Mouse (Mus musculus) lung, adult 18-20 months (tissue): ENCODE measurements around the gene Gm527.
A peak's percentile ranks its signal among the peaks of the same experiment; 100 is the strongest.

Experiments used
- DNase-seq, 2 experiments: peaks; one replicate each; pipeline ENCODE4 v3.0.0; 2022; ENCODE audit warnings: mixed read lengths in 2 of 2

The Gm527 gene

DNA sequence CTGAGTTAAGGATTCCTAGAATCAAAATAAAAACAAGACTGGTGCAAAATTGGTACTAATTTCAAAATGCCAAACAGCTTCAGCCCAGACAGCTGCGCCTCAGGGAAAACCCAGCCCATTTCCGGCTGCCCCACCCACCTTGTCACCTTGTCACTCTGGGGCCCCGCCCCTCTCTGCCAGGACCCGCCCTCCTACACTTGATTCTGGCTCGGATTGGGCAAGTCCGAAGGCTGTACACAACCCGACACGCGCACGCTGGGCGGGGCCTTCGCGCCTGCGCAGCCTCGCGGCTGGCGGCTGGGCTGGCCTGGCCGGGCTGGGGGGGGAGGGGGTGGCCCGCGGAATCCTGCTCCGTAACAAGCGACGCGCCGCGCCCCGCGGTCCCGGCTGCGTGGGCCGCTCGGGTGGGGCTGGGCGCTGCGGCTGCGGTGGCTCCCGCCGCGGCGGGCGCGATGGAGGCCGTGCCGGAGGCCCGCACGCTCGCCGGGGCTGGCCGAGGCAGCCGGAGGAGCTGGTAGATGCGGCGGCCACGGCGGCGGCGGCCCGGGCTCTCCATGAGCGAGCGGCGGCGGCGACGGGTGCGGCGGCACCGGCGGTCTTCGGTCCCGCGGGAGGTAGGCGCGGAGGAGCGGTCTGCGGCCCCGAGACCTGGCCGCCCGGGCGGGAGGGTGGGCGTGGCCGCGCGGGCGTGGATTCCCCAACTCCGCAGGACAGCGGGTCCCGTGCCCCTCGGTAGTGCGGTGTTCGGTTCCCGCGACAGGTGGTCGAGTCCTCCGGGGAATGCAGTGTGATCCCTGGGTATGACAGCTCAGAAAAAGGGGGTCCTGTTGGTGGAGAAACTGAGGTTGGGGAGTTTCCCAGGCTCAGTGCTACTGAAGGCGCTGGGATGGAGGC, at the start of gene Gm527:
Gene Gm527, plus strand, starts transcription at position 329 of the 894 bp plus-strand sequence.
- DNase-seq: peak; percentile 95 to 97

DNA sequence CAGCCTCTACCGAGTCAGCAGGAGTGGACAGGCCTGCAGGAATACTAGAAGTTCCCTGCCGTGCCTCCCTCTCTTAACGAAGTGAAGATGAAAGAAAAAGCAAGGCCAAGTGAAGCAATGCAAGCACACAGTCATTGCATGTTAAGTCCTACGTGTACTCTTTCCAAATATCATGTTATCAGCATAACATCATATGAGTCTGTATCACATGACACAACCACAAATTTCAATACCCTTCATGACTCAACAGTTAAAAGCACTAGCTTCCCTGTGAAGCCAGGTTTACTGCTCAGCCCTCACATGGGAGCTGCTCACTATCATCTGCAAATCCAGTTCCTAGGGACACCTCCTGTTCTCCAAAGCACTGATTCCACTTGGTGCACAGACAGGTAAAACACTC, 46.6 kb upstream of the Gm527 start:
- DNase-seq: no peak

DNA sequence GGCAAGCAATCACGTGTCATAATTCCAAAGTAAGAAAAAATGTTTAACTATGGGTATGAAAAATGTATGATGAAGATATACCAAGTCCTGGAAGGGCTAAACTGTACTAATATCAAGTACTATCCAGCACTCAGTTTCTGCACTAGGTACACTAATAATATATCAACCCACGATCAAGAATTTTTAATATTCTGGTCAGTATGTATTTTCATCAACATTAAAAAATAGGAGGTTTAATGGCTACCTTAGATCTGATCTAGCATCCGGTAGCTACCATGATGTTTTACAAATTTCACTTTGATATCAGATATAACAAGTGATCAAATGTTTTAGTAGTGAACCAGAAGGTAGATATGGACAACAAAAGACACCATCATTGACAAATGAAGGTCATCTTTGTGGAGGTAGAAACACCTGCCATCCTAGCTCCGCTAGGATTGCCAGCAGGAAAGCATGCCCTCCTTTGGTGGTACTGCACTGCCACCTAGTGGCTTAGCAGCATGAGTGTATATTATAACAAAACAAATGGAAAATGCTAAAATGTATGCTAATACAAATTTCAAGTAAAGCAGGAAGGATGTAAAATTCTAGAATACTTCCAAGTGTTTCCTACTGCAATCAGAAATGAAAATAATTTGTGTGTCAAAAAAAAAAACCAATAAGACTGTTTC, 20.5 kb upstream of the Gm527 start:
- peak; percentile 6 to 13 for DNase-seq

DNA sequence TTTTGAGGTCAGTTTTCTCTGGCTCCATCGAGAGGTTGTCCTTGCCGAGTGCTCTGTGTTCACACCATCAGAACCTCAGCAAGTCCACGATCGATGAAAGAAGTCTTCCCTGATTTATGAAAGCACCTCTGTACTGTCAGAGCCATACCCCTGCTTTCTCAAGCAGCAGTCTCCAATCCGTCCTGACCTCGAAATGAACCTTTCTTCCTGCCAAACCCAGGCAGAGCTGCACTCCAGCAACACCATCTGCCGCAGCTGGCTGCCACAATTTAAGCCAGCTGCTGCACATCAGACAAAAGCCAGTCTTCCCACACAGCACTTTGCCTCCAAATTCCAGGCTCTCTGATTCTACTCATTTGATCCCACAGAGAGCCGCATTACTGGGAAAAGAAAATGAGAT, 15.2 kb upstream of the Gm527 start:
- DNase-seq: peak; percentile 23 to 41

DNA sequence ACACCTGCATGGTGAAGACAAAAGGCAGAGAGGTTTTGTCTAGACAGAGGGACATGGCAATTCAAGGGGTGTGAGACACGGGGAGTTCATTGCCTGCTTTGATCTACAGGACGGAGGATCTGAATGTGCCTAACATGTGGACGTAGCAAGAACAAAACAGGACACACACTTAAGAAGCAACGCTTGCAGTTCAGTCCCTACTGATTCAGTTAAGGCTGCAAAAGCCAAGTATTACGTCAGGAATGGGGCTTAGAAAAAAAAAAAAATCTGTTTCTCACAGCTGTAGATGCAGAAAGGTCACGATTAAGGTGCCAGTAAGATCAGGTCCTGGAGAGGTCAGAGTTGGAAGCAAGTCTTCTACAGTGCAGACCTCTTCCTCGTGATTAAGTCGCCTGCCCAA, 14.5 kb upstream of the Gm527 start:
- no peak for DNase-seq

DNA sequence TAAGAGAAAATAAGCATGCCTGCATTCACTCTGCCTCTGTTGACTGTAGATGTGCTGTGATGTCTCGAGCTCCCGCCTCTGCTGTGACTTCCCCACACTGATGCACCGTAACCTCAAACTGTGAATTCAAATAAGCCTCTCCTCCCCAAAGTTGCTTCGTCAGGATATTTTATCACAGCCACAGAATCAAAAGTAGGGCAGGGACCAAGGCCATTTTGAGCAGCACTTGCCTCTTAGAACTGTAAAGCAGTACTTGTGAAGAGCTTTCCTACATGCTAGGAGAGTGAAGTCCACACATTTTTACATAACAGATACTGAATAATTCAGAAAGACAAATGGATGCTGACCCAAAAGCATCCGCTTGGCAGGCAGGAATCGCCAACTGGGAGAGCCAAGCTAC, 4.7 kb upstream of the Gm527 start:
- DNase-seq: no peak

DNA sequence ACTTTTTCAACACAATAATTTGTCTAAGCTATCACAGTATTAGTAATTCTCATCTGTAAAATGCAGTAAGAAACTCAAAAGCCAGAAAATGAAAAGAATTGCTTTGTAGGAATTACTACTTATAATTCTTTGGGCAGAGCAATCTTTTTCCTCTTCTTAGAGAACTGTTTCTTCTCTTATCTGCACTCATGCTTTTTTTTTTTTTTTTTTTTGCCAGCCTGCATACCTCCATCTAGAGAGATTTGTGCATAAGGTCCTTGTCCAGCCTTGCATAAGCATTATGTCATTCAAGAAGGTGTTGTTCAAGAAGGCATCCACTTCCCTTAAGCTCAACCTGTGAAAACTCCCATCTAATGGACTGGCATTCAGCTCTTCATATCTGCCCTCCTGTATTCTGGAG, 971 bp upstream of the Gm527 start:
- DNase-seq: no peak

DNA sequence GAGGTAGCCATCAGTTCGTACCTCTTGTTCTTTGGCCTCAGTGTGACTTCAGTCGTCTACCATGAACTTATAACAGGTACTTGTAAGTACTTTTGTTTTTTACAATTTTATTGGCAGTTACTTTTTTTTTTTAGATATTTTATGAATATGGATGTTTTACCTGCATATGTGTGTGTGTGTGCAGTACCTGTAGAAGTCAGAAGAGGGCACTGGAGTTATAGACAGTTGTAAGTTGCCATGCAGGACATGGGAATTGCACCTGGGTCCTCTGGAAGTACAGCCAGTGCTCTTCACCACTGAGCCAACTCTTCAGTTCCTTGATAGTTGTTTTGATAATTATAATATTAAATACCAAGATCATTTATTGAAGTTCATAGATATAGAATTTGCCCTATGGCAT, 19.8 kb downstream of the Gm527 start:
- DNase-seq: peak in 1 of 2 experiments; percentile 4

DNA sequence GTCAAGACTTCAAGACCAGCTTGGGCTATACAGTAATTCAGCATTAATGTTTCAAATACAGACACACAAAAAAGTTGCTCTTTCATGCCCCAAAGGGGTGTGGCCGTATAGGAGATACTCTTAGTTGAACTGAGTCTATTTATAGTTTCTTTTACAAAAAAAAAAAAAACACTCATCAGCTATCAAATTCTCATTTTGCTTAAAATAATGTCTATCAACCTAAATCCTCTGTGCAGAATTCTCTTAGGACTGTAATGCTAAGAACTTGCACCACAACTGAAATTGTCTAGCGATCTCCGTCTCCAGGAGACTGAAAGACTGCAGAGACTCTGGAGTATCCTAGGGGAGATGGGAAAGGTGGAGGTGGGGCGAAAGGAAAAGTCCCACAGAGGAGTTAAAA, 46.9 kb downstream of the Gm527 start:
- no peak for DNase-seq

DNA sequence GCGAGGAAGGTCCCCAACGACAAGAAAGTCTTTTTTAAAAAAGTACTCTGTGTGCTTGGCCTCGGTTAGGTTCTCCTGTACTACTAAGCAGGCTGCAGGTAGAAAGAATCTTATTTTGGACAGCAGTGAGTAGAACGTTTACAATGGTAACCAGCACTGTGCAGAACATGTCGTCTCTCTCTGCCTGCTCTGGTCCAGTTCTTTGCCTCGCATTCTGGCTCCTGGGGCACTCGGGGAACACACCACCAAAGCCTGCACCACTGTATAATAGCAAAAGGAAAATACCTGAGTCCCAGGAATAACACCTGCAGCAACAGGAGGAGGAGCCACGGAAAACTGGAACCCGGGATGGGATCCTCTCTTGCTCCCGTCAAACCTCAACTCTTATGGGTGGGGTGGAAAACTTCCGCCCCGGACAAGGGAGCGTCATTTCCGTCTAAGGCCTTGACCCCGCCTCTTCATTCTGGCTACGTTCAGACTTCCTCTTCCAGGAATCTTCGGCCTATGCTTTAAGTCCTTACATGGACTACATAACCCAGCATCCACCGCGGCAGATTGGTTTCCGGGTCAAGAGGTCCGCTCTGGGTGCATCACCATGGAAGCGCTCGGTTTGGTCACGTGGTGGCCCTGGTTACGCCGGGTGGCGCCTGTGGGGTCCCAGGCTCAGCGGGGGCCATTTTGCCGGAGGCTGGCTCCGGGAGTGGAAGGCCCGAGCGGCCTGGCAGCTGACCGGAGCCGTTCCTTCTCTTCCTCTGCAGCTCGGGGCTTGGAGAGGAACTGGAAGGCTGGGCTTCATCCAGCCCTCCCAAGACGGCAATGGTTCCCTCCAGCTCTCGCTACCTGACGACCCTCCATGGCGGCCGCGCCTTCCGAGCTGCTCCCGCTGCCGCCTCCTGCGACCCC, 47.7 kb downstream of the Gm527 start, which contains the start of the genes Klhl28 and Togaram1:
Gene Klhl28, minus strand, starts transcription at position 411 of the 903 bp plus-strand sequence.
Gene Togaram1, plus strand, starts transcription at position 681 of the 903 bp plus-strand sequence.
- DNase-seq: peak; percentile 100

DNA sequence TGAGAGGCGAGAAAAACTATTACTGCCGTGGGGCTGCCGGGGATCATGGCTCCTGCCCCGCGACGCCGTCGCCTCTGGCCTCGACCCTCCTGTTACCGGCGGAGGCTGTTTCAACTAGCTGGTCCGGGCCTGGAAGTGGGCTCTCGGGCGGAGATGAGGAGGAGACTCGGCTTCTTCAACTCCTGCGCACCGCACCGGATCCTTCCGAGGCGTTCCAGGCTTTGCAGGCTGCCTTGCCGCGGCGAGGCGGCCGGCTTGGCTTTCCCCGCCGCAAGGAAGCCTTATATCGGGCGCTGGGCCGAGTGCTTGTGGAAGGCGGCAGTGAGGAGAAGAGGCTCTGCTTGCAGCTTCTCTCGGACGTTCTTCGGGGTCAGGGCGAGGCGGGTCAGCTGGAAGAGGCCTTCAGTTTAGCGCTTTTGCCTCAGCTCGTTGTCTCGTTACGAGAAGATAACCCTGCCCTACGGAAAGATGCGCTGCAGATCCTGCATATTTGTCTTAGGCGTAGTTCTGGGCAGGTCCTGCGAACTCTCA, 48.5 kb downstream of the Gm527 start:
- peak; percentile 41 to 43 for DNase-seq

DNA sequence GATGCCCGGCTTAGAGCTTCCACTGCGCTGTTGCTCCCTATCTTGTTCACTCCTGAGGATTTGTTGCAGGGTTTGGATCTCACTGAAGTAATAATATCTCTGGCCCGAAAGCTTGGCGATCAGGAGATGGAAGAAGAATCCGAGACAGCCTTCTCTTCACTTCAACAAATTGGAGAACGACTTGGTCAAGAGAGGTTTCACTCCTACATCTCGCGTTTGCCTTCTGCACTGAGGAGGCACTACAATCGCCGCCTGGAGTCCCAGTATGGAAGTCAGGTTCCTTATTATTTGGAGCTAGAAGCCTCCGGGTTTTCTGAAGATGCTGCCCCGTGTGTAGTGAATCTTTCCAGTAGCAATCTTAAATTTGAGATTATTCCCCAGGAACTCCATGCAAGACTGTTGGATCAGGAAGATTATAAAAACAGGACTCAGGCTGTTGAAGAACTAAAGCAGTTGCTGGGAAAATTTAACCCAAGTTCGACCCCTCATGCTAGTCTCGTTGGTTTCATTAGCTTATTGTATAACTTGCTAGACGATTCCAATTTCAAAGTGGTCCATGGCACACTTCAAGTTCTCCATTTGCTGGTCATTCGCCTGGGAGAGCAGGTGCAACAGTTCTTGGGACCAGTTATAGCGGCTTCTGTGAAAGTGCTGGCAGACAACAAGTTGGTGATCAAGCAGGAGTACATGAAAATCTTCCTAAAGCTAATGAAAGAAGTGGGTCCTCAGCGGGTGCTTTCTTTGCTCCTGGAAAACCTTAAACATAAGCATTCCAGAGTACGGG, 49.1 kb downstream of the Gm527 start:
- peak; percentile 6 to 9 for DNase-seq

DNA sequence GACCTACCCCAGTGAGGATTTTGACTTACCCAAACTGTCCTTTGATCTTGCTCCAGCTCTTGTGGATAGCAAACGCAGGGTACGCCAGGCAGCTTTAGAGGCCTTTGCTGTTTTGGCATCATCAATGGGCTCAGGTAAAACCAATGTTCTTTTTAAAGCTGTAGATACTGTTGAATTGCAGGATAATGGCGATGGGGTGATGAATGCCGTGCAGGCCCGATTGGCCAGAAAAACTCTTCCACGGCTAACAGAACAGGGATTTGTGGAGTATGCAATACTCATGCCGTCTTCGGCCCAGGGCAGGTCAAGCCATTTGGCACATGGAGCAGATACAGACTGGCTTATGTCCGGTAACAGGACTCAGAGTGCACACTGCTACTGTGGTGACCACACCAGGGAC, 49.8 kb downstream of the Gm527 start:
- peak; percentile 9 to 15 for DNase-seq

DNA sequence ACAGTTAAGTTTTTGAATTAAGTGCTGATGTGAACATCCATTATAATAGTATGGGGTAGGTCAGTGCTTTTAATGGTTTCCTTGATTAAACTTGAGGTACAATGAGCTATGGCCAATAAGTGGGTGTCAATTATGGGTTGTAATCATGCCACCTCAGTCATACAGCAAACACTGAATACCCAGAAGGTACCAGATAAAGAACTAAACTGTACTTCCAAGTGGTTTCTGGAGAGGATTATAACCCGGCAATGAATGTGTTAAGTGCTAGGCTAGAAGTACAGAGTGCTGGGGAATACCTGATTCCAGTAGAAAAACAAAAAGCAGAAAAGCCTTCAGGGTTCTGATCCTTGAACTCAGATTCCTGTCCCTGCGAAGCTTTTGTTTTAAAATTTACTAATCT, 50.4 kb downstream of the Gm527 start:
- DNase-seq: no peak

DNA sequence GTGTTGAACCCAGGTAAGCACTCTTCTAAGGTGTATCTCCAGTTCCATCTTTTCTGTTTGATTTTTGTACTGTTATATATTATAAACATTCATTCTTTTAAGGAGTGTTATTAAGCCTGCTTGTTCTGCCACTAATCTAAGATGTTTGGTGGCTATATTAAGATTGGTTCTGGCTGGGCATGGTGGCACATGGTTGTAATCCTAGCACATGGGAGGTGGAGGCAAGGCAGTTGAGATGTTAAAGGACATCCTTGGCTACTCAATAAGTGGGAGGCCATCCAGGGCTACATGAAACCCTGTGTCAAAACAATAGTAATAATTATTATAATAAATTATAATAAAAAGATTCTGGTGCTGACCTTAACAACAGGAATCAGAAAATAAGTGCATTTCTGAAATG, 53.7 kb downstream of the Gm527 start:
- DNase-seq: no peak

DNA sequence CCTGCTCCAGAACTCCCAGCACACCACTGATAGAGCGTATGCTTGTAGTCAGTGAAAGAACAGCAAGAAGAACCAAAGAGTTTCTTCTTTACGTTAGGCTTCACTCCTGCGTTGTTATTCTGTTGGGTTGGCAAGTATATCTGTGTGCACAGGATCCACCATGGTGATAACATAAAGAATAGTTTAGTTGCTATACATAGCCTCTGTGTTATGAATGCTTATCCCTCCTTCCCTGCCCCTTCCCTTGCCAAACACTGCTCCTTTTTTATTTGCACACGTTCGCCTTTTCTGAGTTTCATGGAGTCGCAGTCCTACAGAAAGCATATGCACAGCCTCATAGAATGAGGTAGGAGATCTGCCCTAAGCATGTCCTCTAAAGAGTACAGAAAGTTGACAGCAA, 54.4 kb downstream of the Gm527 start:
- DNase-seq: no peak
